Mouse (Mus musculus): ENCODE results near the gene Sec24a.
"Not testable (repeated sequence)": the region's sequence is repeated elsewhere in the genome, so short reads cannot be mapped to it uniquely, and the experiment has no call there.

Gene Sec24a

GRCm38 (mm10) chr11:51681324-51681975 lies 82.0 kb downstream of the Sec24a start:
- DNase-seq, result peak; percentile 89 to 91

DNA sequence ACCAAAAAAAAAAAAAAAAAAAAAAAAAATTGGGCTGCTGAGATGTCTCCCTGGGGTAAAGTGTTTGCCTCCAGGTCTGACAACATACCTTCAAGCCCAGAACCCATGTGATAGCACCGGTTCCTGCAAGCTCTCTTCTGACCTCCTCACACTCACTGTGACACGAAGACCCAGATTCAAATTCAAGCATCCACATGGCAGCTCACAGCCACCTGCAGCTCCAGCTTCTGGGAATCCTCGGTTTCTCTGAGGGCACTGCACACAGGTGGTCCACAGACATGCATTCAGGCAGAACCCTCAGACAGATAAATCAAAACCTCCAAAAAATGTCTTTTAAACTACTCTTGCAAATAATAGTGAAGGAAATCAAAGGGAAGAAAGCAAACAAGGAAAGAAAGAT lies 84.0 kb downstream of the Sec24a start:
- DNase-seq, result no peak

GRCm38 (mm10) chr11:51677737-51678418 lies 85.6 kb downstream of the Sec24a start:
- no peak for DNase-seq

- no peak for DNase-seq
These were observed 88.0 kb downstream of the Sec24a start for GRCm38 (mm10) chr11:51675386-51675785.

GRCm38 (mm10) chr11:51673291-51673690 lies 90.1 kb downstream of the Sec24a start:
- DNase-seq, result no peak

- DNase-seq, result no peak
These were observed 92.1 kb downstream of the Sec24a start for GRCm38 (mm10) chr11:51671376-51671775.

GRCm38 (mm10) chr11:51670846-51671245 lies 92.6 kb downstream of the Sec24a start:
- DNase-seq, result no peak

DNA sequence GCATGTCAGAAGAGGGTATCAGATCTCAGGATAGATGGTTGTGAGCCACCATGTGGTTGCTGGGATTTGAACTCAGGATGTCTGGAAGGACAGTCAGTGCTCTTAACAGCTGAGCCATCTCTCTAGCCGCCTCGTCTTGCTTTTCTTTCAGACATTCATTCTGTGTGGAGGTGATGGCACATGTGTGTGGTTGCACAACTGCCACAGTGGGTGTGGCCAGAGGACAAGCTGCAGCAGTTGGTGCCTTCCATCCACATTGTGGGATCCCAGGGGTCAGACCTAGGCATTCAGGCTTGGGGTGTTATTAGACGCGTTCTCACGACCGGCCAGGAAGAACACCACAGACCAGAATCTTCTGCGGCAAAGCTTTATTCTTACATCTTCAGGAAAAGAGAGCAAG lies 98.7 kb downstream of the Sec24a start:
- not testable (repeated sequence) for DNase-seq

- no peak for DNase-seq
These were observed 100.8 kb downstream of the Sec24a start for GRCm38 (mm10) chr11:51662632-51663031.

- no peak for DNase-seq
These were observed 101.5 kb downstream of the Sec24a start for GRCm38 (mm10) chr11:51661867-51662365.

DNA sequence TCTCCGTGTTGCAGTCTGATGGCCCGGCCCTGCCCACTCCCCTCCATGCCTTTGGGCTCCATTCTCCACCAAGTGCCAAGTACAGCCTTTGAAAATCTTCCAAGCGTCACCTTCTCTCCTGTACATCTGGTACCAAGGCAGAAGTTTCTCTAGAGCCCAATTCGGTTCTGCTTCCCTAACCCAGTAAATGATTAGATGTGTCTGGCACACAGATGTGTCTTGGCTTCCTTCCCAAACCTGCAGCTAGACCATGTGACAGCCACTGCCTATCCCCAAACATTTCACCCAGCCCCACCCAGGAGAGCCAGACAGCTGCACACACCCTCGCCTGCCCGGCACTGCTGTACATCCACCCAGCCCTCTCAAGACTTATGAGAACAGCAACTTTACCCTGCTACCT lies 104.7 kb downstream of the Sec24a start:
- no peak for DNase-seq

DNA sequence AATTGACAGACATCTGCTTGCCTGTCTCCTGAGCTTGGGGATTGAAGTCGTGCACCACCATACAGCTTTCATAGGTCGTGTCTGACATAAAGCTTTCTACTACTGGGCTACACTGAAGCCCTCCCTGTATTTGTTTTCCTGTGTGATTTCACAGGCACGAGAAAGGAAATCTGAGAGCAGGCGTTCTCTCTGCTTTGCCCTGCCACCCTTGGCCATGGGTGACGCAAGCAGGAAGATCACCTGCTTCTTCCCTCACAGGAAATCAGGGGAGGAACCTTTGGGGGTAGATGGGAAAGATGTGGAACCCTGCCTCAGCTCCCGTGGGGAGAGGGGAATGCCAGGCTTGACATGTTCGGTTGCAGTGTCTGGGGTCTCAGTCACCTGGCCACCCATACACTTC lies 105.1 kb downstream of the Sec24a start:
- DNase-seq, result no peak

DNA sequence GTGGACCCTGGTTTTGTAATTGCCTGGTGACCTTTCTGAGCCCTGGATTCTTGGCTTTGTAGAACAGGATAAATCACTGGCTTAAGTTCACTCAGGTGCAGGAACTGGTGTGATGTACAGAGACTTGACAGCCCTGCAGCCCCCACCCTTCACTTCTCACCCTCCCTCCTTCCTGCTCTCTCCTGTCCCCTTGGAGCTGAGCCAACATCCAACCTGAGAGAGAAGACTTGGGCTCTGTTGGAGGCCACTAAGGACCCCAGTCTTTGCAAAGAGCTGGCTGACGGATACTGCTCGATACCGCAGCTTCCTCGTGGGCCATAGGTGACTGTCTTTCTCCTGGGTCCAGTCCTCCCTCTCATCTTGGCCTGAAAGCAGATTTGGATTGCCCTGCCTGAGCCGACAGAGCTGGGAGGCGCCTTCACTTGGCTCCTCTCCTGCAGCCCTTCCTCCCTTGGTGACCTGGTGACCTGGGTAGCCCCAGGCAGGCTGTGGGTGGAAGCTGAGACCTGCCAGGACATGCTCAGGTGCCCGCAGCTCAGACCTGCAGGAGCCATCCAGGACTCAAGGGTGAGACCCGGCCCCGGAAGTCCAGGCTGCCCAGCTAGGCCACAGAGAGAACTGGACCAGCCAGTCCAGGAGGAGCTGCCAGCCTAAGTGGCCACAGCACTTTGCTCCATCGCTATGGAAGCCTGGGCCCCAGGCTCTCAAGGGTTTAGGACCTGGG lies 106.5 kb downstream of the Sec24a start:
- DNase-seq, result no peak

GRCm38 (mm10) chr11:51654891-51655290 lies 108.5 kb downstream of the Sec24a start:
- DNase-seq, result no peak

- no peak for DNase-seq
These were observed 109.7 kb downstream of the Sec24a start for GRCm38 (mm10) chr11:51653736-51654135.

GRCm38 (mm10) chr11:51652889-51653418 lies 110.5 kb downstream of the Sec24a start:
- no peak for DNase-seq

- DNase-seq, result peak; percentile 48 to 62
These were observed 112.5 kb downstream of the Sec24a start, which contains the start of the genes N4bp3 and D930048N14Rik for GRCm38 (mm10) chr11:51650691-51651515. Gene N4bp3, minus strand, starts transcription at chr11:51650842. Gene D930048N14Rik, plus strand, starts transcription at chr11:51650954.

- DNase-seq, result peak in 1 of 2 experiments; percentile 40
These were observed 113.2 kb downstream of the Sec24a start for GRCm38 (mm10) chr11:51650261-51650660.

GRCm38 (mm10) chr11:51649889-51650199 lies 113.6 kb downstream of the Sec24a start:
- DNase-seq, result no peak

GRCm38 (mm10) chr11:51649111-51649888 lies 114.1 kb downstream of the Sec24a start:
- DNase-seq, result no peak

DNA sequence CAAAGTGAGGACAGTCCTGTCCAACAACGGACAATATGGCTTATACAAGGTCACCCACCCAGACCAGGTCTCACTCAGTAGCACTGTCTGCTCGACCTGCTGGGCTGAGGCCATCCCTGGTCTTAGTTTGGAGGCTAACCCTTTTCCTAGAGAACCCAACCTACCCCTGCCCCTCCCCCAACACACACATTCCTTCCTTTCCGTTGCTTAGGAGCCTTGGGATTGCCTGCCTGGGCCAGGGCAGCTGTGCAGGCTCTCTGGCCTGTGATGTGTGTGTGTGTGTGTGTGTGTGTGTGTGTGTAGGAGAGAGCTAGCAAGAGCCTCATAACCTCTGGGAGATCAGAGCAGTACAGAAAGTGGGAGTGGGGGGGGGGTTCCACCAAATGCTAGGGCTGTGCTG lies 114.9 kb downstream of the Sec24a start:
- no peak for DNase-seq
